Mouse (Mus musculus) spleen, embryonic (tissue): ENCODE measurements around the gene Llgl2.
"Not testable (repeated sequence)": the region's sequence is repeated elsewhere in the genome, so short reads cannot be mapped to it uniquely, and the experiment has no call there.

ENCODE experiments used
- CTCF ChIA-PET: fragments of 350-600 bp; sonication (Branson Sonifier 250); formaldehyde crosslinking; loops from one replicate; lab custom pipeline; 2022; lab: Charles Lee

Gene Llgl2

GRCm38 (mm10) chr11:115832523-115832922 lies 8.7 kb downstream of the Llgl2 start:
- CTCF ChIA-PET: no interaction called here

GRCm38 (mm10) chr11:115833021-115833513 lies 9.2 kb downstream of the Llgl2 start:
- CTCF ChIA-PET: no interaction called here

- CTCF ChIA-PET: no interaction called here
These were observed 10.2 kb downstream of the Llgl2 start for GRCm38 (mm10) chr11:115834033-115834432.

DNA sequence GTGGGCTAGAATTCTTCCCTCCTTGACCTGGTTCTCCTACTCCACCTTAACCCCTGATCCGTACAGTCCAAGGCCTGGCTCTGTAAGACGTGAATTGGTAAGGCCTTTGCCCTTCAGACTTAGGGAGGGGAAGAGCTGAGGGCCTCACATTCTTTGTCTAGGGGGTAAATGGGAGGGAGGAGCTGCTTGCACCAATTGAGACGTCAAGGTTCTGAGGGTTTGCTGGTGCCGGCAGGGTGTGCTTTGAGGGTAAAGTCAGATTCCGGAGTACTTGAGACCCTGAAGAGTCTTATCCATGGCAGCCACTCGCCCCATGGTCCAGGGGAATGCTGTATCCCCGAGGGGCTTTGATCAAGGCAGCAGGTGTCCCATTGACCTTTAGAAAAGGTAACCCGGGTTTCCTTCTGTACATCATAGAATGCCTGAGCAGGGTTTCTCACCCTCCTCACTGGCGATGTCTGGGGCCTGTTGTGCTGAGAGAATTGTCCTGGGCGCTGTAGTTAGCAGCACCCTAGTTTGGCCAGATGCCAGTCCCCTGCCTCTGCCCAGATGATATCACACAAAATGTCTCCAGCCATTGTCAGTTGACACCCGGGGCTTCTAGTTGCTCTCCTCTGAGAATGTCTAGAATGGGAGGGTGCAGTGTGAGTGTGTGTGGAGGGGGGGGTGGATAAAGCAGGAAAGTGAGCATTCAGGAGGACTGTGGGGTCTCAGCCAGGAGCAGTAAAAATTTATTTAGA lies 13.0 kb downstream of the Llgl2 start:
- CTCF ChIA-PET: no interaction called here

- CTCF ChIA-PET: no interaction called here
These were observed 13.9 kb downstream of the Llgl2 start for GRCm38 (mm10) chr11:115837606-115838345.

GRCm38 (mm10) chr11:115838895-115839311 lies 15.1 kb downstream of the Llgl2 start:
- CTCF ChIA-PET: no interaction called here

- CTCF ChIA-PET: no interaction called here
These were observed 15.9 kb downstream of the Llgl2 start for GRCm38 (mm10) chr11:115839732-115840131.

DNA sequence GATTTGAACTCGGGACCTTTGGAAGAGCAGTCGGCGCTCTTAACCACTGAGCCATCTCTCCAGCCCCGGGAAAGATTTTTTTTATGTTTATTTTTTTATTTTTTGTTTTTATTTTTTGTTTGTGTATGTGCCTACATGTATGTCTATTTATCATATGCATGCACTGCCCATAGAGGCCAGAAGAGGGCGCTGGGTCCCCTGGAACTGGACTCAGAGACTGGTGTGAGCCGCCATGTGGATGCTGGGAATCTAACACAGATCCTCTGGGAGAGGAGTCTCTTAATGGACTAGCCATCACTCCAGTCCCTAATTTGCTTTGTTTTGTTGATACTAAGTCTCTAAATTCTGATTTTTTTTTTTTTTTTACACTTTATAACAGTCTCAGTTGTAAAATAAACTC lies 17.2 kb downstream of the Llgl2 start:
- CTCF ChIA-PET: interaction anchor here (0.6 kb wide), 1 partner anchor 46 kb away, joined by 3 read pairs; no protein-coding TSS in a partner anchor

GRCm38 (mm10) chr11:115841961-115842550 lies 18.2 kb downstream of the Llgl2 start:
- CTCF ChIA-PET: interaction anchor here (0.6 kb wide), 1 partner anchor 250 kb away, joined by 9 read pairs; no protein-coding TSS in a partner anchor

- CTCF ChIA-PET: interaction anchor here (0.6 to 0.7 kb wide), 2 partner anchors 52 to 404 kb away, joined by 3 to 4 read pairs; no protein-coding TSS in a partner anchor
These were observed 19.5 kb downstream of the Llgl2 start for GRCm38 (mm10) chr11:115843141-115843890.

GRCm38 (mm10) chr11:115843891-115844239 lies 20.0 kb downstream of the Llgl2 start:
- CTCF ChIA-PET: interaction anchor here (0.7 kb wide), 1 partner anchor 53 kb away, joined by 4 read pairs; no protein-coding TSS in a partner anchor

DNA sequence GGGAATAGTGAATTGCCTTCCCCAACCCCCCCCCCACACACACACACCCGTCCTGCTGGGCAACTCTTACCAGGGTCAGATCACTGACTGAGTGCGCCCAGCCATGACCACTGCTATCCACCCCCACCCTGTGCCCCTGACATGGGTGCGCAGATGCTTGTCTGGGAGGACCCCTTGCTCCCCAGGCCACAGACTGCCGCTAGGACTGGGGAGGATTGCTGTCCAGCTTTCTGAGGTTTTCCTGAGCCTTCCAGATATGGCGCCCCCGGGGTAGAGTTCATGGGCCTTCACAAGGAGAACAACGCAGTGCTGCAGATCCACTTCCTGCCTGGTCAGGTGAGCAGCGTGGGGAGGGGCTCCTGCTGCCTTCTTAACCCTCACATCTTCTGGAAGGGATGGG lies 20.4 kb downstream of the Llgl2 start:
- CTCF ChIA-PET: no interaction called here

DNA sequence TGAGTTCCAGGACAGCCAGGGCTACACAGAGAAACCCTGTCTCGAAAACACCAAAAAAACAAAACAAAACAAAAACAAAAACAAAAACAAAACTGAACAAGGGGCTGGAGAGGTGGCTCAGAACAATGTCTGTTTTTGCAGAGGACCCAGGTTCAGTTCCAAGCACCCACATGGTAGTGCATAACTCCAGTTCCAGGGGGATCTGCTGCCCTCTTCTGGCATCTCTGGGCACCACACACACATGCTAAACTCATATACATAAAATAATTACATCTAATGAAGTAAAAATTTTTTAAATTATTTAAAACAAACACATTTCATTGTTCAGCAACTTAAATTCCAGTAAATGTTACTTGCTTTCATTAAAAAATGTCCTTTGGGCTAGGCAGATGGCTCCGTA lies 22.0 kb downstream of the Llgl2 start:
- CTCF ChIA-PET: no interaction called here

GRCm38 (mm10) chr11:115854674-115855073 lies 30.8 kb downstream of the Llgl2 start:
- CTCF ChIA-PET: no interaction called here

DNA sequence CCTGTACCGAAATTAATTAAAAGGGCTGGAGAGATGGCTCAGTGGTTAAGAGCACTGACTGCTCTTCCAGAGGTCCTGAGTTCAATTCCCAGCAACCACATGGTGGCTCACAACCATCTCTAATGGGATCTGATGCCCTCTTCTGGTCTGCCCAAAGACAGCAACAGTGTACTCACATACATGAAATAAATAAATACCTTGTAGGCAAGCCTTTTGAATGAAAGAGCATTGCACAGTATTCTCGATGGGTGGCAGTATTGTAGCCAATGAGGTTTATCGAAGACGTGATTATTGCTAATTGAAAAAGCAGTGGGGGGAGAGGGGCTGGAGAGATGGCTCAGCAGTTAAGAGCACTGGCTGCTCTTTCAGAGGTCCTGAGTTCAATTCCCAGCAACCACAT lies 33.3 kb downstream of the Llgl2 start:
- CTCF ChIA-PET: not testable (repeated sequence)

DNA sequence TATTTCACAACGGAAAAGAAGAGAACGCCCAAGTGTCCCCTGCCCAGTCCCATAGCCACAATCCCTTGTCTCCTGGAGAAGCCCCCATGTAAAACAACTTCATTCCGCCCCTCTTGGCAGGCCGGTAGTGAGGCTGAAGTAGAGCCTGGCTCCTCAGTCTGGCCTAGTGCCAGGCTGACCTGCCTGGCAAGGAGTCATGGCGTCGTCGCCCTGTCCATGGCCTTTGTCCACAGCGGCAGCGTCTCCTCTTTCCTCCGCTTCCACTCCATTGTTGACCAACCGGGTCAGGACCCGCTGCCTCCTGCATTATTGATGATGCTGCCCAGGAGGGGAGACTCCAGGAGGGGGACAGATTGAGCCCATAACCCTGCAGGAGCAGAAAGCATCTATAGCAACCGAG lies 34.1 kb downstream of the Llgl2 start:
- CTCF ChIA-PET: no interaction called here

GRCm38 (mm10) chr11:115858354-115858753 lies 34.5 kb downstream of the Llgl2 start, which contains the start of gene Myo15b:
Myo15b (plus strand) TSS chr11:115858406.
- CTCF ChIA-PET: interaction anchor here (0.5 kb wide), 1 partner anchor 440 kb away, joined by 4 read pairs; no protein-coding TSS in a partner anchor

DNA sequence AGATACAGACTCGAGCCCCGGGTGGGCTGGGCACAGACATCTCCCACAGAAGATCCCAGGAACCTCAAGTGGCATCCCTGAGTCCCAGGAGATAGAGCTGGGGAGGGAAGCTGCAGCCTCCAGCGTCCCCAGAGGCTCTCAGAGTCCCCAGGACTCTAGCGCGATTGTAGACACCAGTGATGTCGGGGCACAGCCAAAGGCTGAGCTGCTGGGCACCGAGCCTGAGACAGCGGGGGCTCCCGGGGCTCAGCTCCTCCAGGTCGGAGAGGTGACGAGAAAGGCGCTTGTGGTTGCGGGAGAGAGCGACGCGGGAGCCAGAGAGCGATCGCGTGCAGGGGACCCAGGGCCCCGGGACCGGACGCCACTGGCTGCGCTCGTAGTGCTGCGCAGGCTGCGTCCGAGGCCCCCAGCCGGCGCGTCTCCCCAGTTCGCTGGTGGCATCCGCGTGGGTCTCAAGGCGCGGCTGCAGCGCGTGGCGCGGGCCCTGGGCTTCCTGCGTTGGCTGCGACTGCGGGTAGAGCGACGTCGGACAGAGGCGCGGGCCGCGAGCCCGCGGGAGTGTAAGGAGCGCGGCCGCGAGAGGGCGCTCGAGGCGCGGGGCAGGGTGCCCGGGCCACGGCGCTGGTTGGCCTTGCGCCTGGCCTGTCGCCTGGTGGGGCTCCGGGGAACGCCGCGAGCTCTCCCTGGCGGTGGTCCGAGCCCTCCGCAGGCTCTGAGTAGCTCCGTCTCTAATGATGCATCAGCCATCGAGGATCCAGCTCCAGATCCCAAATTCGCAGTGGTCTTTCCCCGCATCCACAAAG lies 35.5 kb downstream of the Llgl2 start:
- CTCF ChIA-PET: interaction anchor here (1.6 kb wide), 1 partner anchor 137 kb away, joined by 9 read pairs; no protein-coding TSS in a partner anchor

GRCm38 (mm10) chr11:115863895-115864294 lies 40.0 kb downstream of the Llgl2 start:
- CTCF ChIA-PET: no interaction called here

DNA sequence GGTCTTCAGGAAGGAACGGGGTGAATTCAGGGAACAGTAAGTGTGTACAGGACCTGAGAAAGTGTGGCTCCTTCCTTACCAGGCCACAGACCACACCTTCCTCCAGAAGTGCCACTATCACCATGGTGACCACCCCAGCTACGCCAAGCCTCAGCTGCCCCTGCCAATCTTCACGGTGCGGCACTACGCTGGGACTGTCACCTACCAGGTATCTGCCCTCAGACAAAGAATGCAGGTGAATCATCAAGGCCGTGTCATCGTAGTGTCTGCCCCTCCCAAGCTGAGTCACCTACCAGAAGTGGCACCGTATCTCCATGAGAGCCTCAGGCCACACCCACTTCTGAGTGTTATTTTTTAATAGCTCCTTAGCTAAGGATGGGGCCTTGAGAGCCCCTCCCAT lies 45.5 kb downstream of the Llgl2 start:
- CTCF ChIA-PET: interaction anchor here (0.6 kb wide), 1 partner anchor 259 kb away, joined by 3 read pairs; no protein-coding TSS in a partner anchor
